Mouse (Mus musculus) G1E (cell line): ENCODE results near the gene Dnajc13.

ENCODE experiments used
- CTCF ChIP-seq: IDR thresholded peaks from 2 replicates; pipeline ENCODE4 v1.5.1; 2012; ENCODE audit warnings: low read depth, low read length, inconsistent platforms, mixed read lengths
- GATA1 ChIP-seq: IDR thresholded peaks from 2 replicates; pipeline ENCODE4 v1.6.1; 2012; ENCODE audit warnings: borderline replicate concordance, low read length, inconsistent platforms, mixed read lengths
- GATA2 ChIP-seq: IDR thresholded peaks from 2 replicates; pipeline ENCODE4 v1.6.1; 2012; ENCODE audit warnings: low read depth, low read length, inconsistent platforms, borderline replicate concordance
- POLR2AphosphoS5 ChIP-seq: IDR thresholded peaks from 2 replicates; pipeline ENCODE4 v1.6.1; 2012; ENCODE audit warnings: low read depth, low read length, inconsistent platforms; ENCODE audit not compliant: insufficient replicate concordance
- TAL1 ChIP-seq: conservative IDR thresholded peaks from 2 replicates; pipeline ENCODE4 v1.6.1; 2012; ENCODE audit warnings: low read depth, low read length, inconsistent platforms, mixed read lengths

DNA sequence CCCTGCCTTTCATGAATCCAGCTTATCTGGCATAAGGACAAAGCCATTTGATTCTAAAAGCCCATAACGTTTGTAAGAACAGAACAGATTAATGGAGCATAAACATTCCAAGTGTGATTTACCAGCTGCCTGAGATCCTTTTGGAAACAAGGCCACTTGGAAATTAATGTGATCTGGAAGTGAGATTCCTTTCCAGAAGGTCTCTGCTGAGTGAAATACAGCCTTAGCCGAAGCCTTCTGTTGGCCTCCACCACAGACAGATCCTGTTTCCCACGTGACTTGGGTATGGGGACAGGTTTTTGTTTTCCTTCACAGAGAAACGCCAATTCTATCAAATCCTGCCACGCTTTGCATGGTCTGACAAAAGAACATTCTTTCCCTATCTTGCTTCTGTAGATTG lies 139.1 kb downstream of the Dnajc13 start:
- no peak for TF ChIP-seq CTCF
- no peak for TF ChIP-seq TAL1
- TF ChIP-seq GATA1 = no peak
- no peak for TF ChIP-seq POLR2AphosphoS5
- TF ChIP-seq GATA2 = no peak
